Mouse (Mus musculus) brain, embryonic 14.5 days (tissue): ENCODE results near the gene Mtpn.

ENCODE experiments used
- CTCF ChIP-seq: fragments of 200-500 bp; IDR thresholded peaks from 2 replicates; pipeline ENCODE4 v1.5.1; 2012; ENCODE audit warnings: inconsistent platforms, mild to moderate bottlenecking, moderate library complexity, borderline replicate concordance; ENCODE audit not compliant: insufficient read depth, insufficient read length; ENCODE audit errors: extremely low read depth
- POLR2A ChIP-seq: fragments of 200-500 bp; IDR thresholded peaks from 2 replicates; pipeline ENCODE4 v1.6.1; 2012; ENCODE audit warnings: mild to moderate bottlenecking, inconsistent platforms, borderline replicate concordance; ENCODE audit not compliant: poor library complexity, insufficient read depth, insufficient read length, severe bottlenecking; ENCODE audit errors: extremely low read depth

- no peak for TF ChIP-seq POLR2A
- no peak for TF ChIP-seq CTCF
These were observed 59.9 kb downstream of the Mtpn start for GRCm38 (mm10) chr6:35479651-35480335.
